Mouse (Mus musculus) lung, adult 2 months (tissue): ENCODE measurements around the gene Cfap221.

Experiments
- CTCF ChIP-seq: fragments of 200-500 bp; IDR thresholded peaks from 2 replicates; pipeline ENCODE4 v1.5.1; 2011; ENCODE audit warnings: mild to moderate bottlenecking, low read length, control low read depth; ENCODE audit not compliant: insufficient read depth
- POLR2A ChIP-seq: fragments of 200-500 bp; IDR thresholded peaks from 2 replicates; pipeline ENCODE4 v1.6.1; 2011; ENCODE audit warnings: low read depth, mild to moderate bottlenecking, control low read depth, low read length, borderline replicate concordance; ENCODE audit errors: extremely low read depth

- TF ChIP-seq CTCF (no peak), POLR2A (no peak)
These were observed 37.6 kb downstream of the Cfap221 start for GRCm38 (mm10) chr1:119959464-119959863.
